Mouse (Mus musculus): Measurements from ENCODE around the gene Dock9. TPM values are rescaled to one million over a fixed set of nuclear protein-coding genes. Genes with fewer than 3 reads are reported as not detected.

The Dock9 gene
- polyA plus RNA-seq, 1 experiment from 2014 or later: 13.7 TPM

- no peaks in the 10 kb centered on the region for H3K27me3 ChIP-seq
- in situ Hi-C loops (cut with MboI; ENCODE audit: low pct_unique_long_range_greater_than_20kb): no loop called here
- ChIA-PET POLR2A (interaction anchor here (0.7 to 1.0 kb wide), 2 partner anchors 23 to 518 kb away, joined by 3 read pairs; no protein-coding TSS in a partner anchor), CTCF (interaction anchor here (1.1 kb wide), 1 partner anchor 62 kb away, joined by 3 read pairs; no protein-coding TSS in a partner anchor)
- no peak for ATAC-seq
- DNase-seq (ENCODE audit: low read depth, low spot score): no peak
- no peak for TF ChIP-seq CTCF (IDR thresholded peaks at IDR 0.05)
Observed at GRCm38 (mm10) chr14:121791935-121792334, 5.7 kb downstream of the Dock9 start.

- in situ Hi-C loops (cut with MboI; ENCODE audit: low pct_unique_long_range_greater_than_20kb): no loop called here
- ChIA-PET POLR2A (no interaction called here), CTCF (interaction anchor here (1.1 kb wide), 1 partner anchor 62 kb away, joined by 3 read pairs; no protein-coding TSS in a partner anchor)
- no peaks in the 10 kb centered on the region for H3K27me3 ChIP-seq
- DNase-seq (ENCODE audit: low read depth, low spot score) (no peak), ATAC-seq (no peak)
- no peak for TF ChIP-seq CTCF (IDR thresholded peaks at IDR 0.05)
Observed at GRCm38 (mm10) chr14:121791112-121791511, 6.5 kb downstream of the Dock9 start.

DNA sequence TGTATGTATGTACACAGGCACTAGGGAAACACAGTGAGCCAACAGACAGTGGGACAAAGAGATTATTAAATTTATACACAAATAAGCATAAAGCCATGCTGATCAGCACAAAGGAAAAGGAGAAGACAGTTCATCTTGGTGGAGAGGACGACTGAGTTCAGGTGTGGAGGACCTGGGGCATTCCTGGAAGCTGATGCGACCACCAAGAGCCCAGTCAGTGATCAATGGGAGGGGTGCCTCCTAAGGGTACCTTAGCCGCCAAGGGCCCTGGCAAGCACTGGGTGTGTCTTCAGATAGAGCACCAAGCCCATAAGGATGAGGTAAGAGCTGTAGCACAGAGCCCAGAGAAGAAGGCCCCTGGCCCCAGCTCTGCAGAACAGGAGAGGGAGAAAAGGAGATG, 8.4 kb downstream of the Dock9 start:
- in situ Hi-C loops (cut with MboI; ENCODE audit: low pct_unique_long_range_greater_than_20kb): no loop called here
- POLR2A ChIA-PET: no interaction called here
- no peaks in the 10 kb centered on the region for H3K27me3 ChIP-seq
- no peak for ATAC-seq
- DNase-seq (ENCODE audit: low read depth, low spot score): no peak
- TF ChIP-seq CTCF (IDR thresholded peaks at IDR 0.05): no peak
- CTCF ChIA-PET: no interaction called here

- CTCF ChIA-PET: interaction anchor here (1.5 kb wide), 1 partner anchor 13 kb away, joined by 3 read pairs; no protein-coding TSS in a partner anchor
- in situ Hi-C loops (cut with MboI; ENCODE audit: low pct_unique_long_range_greater_than_20kb): no loop called here
- H3K27me3 ChIP-seq: no peaks in the 10 kb centered on the region
- no peak for TF ChIP-seq CTCF (IDR thresholded peaks at IDR 0.05)
- ATAC-seq: no peak
- POLR2A ChIA-PET: no interaction called here
- no peak for DNase-seq (ENCODE audit: low read depth, low spot score)
Observed at GRCm38 (mm10) chr14:121788451-121788850, 9.2 kb downstream of the Dock9 start.

DNA sequence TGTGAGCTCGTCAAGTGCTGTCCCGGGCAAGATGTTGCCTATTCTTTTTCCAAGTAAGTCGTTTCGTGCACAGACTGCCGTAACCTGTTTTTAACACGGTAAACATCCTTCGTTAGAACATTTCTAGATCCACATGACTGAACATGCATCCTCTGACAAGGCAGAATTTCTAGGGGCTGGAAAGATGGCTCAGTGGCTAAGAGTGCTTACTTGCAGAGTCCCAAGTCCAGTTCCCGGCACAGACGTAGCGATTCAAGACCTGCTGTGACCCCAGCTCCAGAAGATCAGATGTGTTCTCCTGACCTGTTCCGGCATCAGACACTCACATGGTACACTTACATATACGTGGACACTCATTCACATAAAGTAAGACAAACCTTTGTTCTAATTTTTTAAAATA, 10.2 kb downstream of the Dock9 start:
- in situ Hi-C loops (cut with MboI; ENCODE audit: low pct_unique_long_range_greater_than_20kb): no loop called here
- ChIA-PET CTCF (interaction anchor here (1.5 kb wide), 1 partner anchor 12 kb away, joined by 3 read pairs; no protein-coding TSS in a partner anchor), POLR2A (no interaction called here)
- ATAC-seq (no peak), DNase-seq (ENCODE audit: low read depth, low spot score) (no peak)
- no peaks in the 10 kb centered on the region for H3K27me3 ChIP-seq
- TF ChIP-seq CTCF (IDR thresholded peaks at IDR 0.05): no peak

DNA sequence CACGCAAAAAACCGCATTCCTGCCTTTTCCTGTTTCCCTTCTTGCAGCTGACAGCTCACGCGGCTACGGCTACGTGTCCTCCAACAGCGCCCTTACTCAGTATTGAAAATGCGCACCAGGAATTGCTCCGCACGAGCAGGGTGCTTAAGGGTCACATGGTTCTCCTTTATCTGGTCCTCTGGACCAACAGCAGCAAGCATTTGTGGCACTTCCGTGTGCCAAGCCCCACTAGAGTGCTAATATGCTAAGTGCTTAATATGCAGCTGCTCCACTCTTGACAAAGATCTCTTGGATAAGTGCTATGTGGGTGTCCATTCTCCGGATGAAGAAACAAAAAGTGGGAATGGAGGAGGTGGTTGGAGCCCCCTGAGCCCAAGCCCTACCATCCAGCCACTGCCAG, 10.7 kb downstream of the Dock9 start:
- DNase-seq (ENCODE audit: low read depth, low spot score): no peak
- CTCF ChIA-PET: interaction anchor here (1.5 kb wide), 1 partner anchor 12 kb away, joined by 3 read pairs; no protein-coding TSS in a partner anchor
- in situ Hi-C loops (cut with MboI; ENCODE audit: low pct_unique_long_range_greater_than_20kb): no loop called here
- POLR2A ChIA-PET: no interaction called here
- H3K27me3 ChIP-seq: no peaks in the 10 kb centered on the region
- TF ChIP-seq CTCF (IDR thresholded peaks at IDR 0.05): no peak
- ATAC-seq: no peak

DNA sequence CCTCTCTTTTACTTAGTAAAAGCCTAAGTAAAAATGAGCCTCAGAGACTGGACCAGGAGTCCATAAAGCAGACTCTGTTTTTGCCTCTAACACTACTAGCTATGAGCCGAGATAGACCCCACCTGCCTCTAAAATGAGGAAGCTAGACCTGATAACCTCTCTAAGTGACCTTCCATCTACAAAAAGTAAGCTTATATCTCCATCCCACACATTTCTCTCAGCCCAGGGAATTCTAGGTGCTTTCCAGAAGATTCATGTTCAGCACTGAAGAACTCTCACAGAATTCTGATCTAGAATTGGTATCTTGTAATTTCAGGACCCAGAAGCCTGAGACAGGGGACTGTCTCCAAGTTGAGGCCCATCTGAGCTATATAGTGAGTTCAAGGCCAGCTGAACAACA, 12.2 kb downstream of the Dock9 start:
- POLR2A ChIA-PET: no interaction called here

GRCm38 (mm10) chr14:121780942-121781531, 16.6 kb downstream of the Dock9 start:
- TF ChIP-seq CTCF (IDR thresholded peaks at IDR 0.05): no peak
- ATAC-seq (no peak), DNase-seq (ENCODE audit: low read depth, low spot score) (no peak)
- in situ Hi-C loops (cut with MboI; ENCODE audit: low pct_unique_long_range_greater_than_20kb): no loop called here
- no peaks in the 10 kb centered on the region for H3K27me3 ChIP-seq
- POLR2A ChIA-PET: no interaction called here
- CTCF ChIA-PET: no interaction called here

More for the DNA sequence above, 12.2 kb downstream of the Dock9 start:
- CTCF ChIA-PET: no interaction called here
- no peaks in the 10 kb centered on the region for H3K27me3 ChIP-seq
- ATAC-seq: no peak
- in situ Hi-C loops (cut with MboI; ENCODE audit: low pct_unique_long_range_greater_than_20kb): no loop called here
- no peak for TF ChIP-seq CTCF (IDR thresholded peaks at IDR 0.05)
- DNase-seq (ENCODE audit: low read depth, low spot score): no peak

GRCm38 (mm10) chr14:121780144-121780913, 17.3 kb downstream of the Dock9 start:
- in situ Hi-C loops (cut with MboI; ENCODE audit: low pct_unique_long_range_greater_than_20kb): no loop called here
- TF ChIP-seq CTCF (IDR thresholded peaks at IDR 0.05): no peak
- DNase-seq (ENCODE audit: low read depth, low spot score) (no peak), ATAC-seq (no peak)
- ChIA-PET CTCF (no interaction called here), POLR2A (no interaction called here)
- H3K27me3 ChIP-seq: no peaks in the 10 kb centered on the region

GRCm38 (mm10) chr14:121779620-121780019, 18.0 kb downstream of the Dock9 start:
- no peaks in the 10 kb centered on the region for H3K27me3 ChIP-seq
- ChIA-PET POLR2A (no interaction called here), CTCF (no interaction called here)
- in situ Hi-C loops (cut with MboI; ENCODE audit: low pct_unique_long_range_greater_than_20kb): no loop called here
- no peak for TF ChIP-seq CTCF (IDR thresholded peaks at IDR 0.05)
- DNase-seq (ENCODE audit: low read depth, low spot score): no peak
- ATAC-seq: no peak

GRCm38 (mm10) chr14:121777279-121777831, 20.3 kb downstream of the Dock9 start:
- DNase-seq (ENCODE audit: low read depth, low spot score) (no peak), ATAC-seq (no peak)
- no peak for TF ChIP-seq CTCF (IDR thresholded peaks at IDR 0.05)
- CTCF ChIA-PET: no interaction called here
- H3K27me3 ChIP-seq: no peaks in the 10 kb centered on the region
- in situ Hi-C loops (cut with MboI; ENCODE audit: low pct_unique_long_range_greater_than_20kb): no loop called here
- POLR2A ChIA-PET: no interaction called here
